Mouse (Mus musculus) cortical plate, adult 2 months (tissue): ENCODE measurements around the gene Arid5b.

ENCODE experiments used
- CTCF ChIP-seq: fragments of 200-500 bp; IDR thresholded peaks from 2 replicates; pipeline ENCODE4 v1.5.1; 2011; ENCODE audit warnings: mild to moderate bottlenecking, control low read depth, low read length; ENCODE audit not compliant: insufficient read depth; ENCODE audit errors: extremely low read depth
- POLR2A ChIP-seq: fragments of 200-500 bp; IDR thresholded peaks from 2 replicates; pipeline ENCODE4 v1.6.1; 2011; ENCODE audit warnings: mild to moderate bottlenecking, low read length, control low read depth; ENCODE audit not compliant: insufficient read depth; ENCODE audit errors: extremely low read depth

DNA sequence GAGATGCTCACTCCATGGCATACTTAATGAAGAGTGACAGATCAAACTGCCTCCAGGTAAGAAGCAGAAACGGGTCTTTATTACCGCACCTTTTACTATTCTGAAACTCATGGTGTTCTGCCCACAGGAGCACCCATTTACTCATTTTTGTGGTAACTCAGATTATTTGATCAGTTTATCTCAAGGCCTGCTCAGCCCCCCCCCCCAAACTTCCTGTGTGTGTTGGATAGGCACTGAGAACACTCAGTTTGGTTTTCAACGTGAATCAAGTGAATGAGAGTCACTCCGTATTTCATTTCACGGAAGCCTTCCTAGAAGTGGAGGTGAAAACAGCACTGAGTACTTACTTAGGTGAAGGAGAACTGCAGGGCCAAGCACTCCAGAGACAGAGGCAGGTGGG, 224.4 kb downstream of the Arid5b start:
- TF ChIP-seq CTCF (no peak), POLR2A (no peak)
